Mouse (Mus musculus) cerebellum, adult 2 months (tissue): ENCODE data around the gene 4930562C15Rik.

Experiments
- CTCF ChIP-seq: fragments of 200-500 bp; IDR thresholded peaks from 2 replicates; pipeline ENCODE4 v1.5.1; 2011; ENCODE audit warnings: low read depth, mild to moderate bottlenecking, control low read depth, low read length, moderate library complexity, borderline replicate concordance; ENCODE audit not compliant: insufficient read depth
- POLR2A ChIP-seq: fragments of 200-500 bp; IDR thresholded peaks from 2 replicates; pipeline ENCODE4 v1.6.1; 2011; ENCODE audit warnings: low read length, control low read depth, borderline replicate concordance; ENCODE audit not compliant: insufficient read depth

DNA sequence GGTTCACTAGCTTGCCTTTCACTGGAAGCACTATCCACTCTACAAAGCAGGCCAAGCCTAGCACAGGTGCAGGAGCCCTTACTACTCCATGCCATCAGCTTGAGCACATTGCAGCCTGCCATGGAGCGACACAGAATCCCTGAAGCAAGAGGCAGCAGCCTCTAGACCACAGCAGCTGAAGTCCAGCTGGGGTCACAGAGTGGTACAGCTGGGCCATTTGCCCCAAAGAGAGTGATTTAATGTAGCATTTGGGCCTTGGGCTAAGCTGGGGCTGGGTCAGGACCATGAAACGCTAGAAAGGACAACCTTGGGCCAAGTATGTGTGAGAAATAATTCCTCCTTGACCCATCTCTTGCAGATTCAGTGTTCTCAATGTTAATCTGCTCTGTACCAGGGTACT lies 12.9 kb downstream of the 4930562C15Rik start:
- TF ChIP-seq POLR2A (no peak), CTCF (no peak)
